Mouse (Mus musculus): ENCODE results near the gene Tmod3. TPM values are rescaled to one million over a fixed set of nuclear protein-coding genes. Genes with fewer than 3 reads are reported as not detected.
"Not testable (repeated sequence)": the region's sequence is repeated elsewhere in the genome, so short reads cannot be mapped to it uniquely, and the experiment has no call there.

Gene Tmod3
- total RNA-seq, 2 experiments from 2014 or later = 85.9 to 86.1 TPM

- peak; percentile 51 to 62 for DNase-seq
- intact Hi-C loops (cut with DNase I) = loop anchor here (2.0 kb wide), 1 partner anchor 36 kb away; no protein-coding TSS in a partner anchor
Observed at GRCm38 (mm10) chr9:75558812-75559511, 495 bp downstream of the Tmod3 start.

GRCm38 (mm10) chr9:75558360-75558759 lies 1.1 kb downstream of the Tmod3 start:
- intact Hi-C loops (cut with DNase I) = loop anchor here (2.0 kb wide), 1 partner anchor 36 kb away; no protein-coding TSS in a partner anchor
- DNase-seq = no peak

GRCm38 (mm10) chr9:75553719-75554118 lies 5.7 kb downstream of the Tmod3 start:
- DNase-seq = no peak

GRCm38 (mm10) chr9:75551342-75551741 lies 8.1 kb downstream of the Tmod3 start:
- no peak for DNase-seq
- intact Hi-C loops (cut with DNase I) = no loop called here

More at GRCm38 (mm10) chr9:75553719-75554118, 5.7 kb downstream of the Tmod3 start:
- intact Hi-C loops (cut with DNase I) = no loop called here

- intact Hi-C loops (cut with DNase I) = no loop called here
- no peak for DNase-seq
Observed at GRCm38 (mm10) chr9:75549010-75549409, 10.4 kb downstream of the Tmod3 start.

- DNase-seq = peak; percentile 94 to 95
- intact Hi-C loops (cut with DNase I) = no loop called here
Observed at GRCm38 (mm10) chr9:75546885-75547553, 12.4 kb downstream of the Tmod3 start.

- no peak for DNase-seq
- intact Hi-C loops (cut with DNase I) = no loop called here
Observed at GRCm38 (mm10) chr9:75545514-75545913, 13.9 kb downstream of the Tmod3 start.

- peak in 1 of 2 experiments; percentile 22 for DNase-seq
- intact Hi-C loops (cut with DNase I) = no loop called here
Observed at GRCm38 (mm10) chr9:75541497-75541896, 18.0 kb downstream of the Tmod3 start.

GRCm38 (mm10) chr9:75536422-75536821 lies 23.0 kb downstream of the Tmod3 start:
- no peak for DNase-seq
- intact Hi-C loops (cut with DNase I) = no loop called here

- DNase-seq = no peak
- intact Hi-C loops (cut with DNase I) = no loop called here
Observed at GRCm38 (mm10) chr9:75534431-75534962, 25.0 kb downstream of the Tmod3 start.

GRCm38 (mm10) chr9:75532989-75533388 lies 26.5 kb downstream of the Tmod3 start:
- intact Hi-C loops (cut with DNase I); DNase-seq: not testable (repeated sequence)

GRCm38 (mm10) chr9:75532461-75532860 lies 27.0 kb downstream of the Tmod3 start:
- intact Hi-C loops (cut with DNase I) = no loop called here
- DNase-seq = no peak

- DNase-seq = no peak
- intact Hi-C loops (cut with DNase I) = no loop called here
Observed at GRCm38 (mm10) chr9:75529358-75529757, 30.1 kb downstream of the Tmod3 start.

- intact Hi-C loops (cut with DNase I) = no loop called here
- no peak for DNase-seq
Observed at GRCm38 (mm10) chr9:75528096-75528495, 31.4 kb downstream of the Tmod3 start.

- peak; percentile 55 to 70 for DNase-seq
- intact Hi-C loops (cut with DNase I) = no loop called here
Observed at GRCm38 (mm10) chr9:75527368-75528059, 31.9 kb downstream of the Tmod3 start.

GRCm38 (mm10) chr9:75523646-75524045 lies 35.8 kb downstream of the Tmod3 start:
- peak; percentile 29 to 35 for DNase-seq
- intact Hi-C loops (cut with DNase I) = loop anchor here (2.0 kb wide), 1 partner anchor 35 kb away; the partner anchor contains the start of gene Tmod3

- no peak for DNase-seq
- intact Hi-C loops (cut with DNase I) = loop anchor here (2.0 kb wide), 1 partner anchor 37 kb away; the partner anchor contains the start of gene Tmod3
Observed at GRCm38 (mm10) chr9:75522217-75522616, 37.2 kb downstream of the Tmod3 start.

GRCm38 (mm10) chr9:75521788-75522187 lies 37.7 kb downstream of the Tmod3 start:
- peak; percentile 60 to 67 for DNase-seq
- intact Hi-C loops (cut with DNase I) = loop anchor here (2.0 kb wide), 2 partner anchors 37 to 61 kb away; partner anchors contain the start of gene Tmod3

GRCm38 (mm10) chr9:75520940-75521339 lies 38.5 kb downstream of the Tmod3 start:
- no peak for DNase-seq
- intact Hi-C loops (cut with DNase I) = loop anchor here (2.0 kb wide), 1 partner anchor 62 kb away; no protein-coding TSS in a partner anchor

- intact Hi-C loops (cut with DNase I) = loop anchor here (10.0 kb wide), 1 partner anchor 233 kb away; no protein-coding TSS in a partner anchor
- no peak for DNase-seq
Observed at GRCm38 (mm10) chr9:75517751-75518150, 41.7 kb downstream of the Tmod3 start.
